ENCODE assay signal across 9 mouse cellular contexts in genomic region chr17:74431481-74431880, GRCm38 (mm10). TPM values are rescaled to one million over a fixed set of nuclear protein-coding genes. Genes with fewer than 3 reads are reported as not detected.
DNase-seq lines count a peak whose midpoint lies in the region; ATAC-seq lines count a peak whose summit lies in the region.
"Had no signal": no experiment of that assay in that cellular context is flagged by ENCODE, and none has a peak within 500 bp of the region (broad histone marks: within the 10 kb centered on the region; RNA-seq: fewer than 3 reads in every experiment).

No protein-coding gene starts in this region.

- H3K27ac ChIP-seq in midbrain, embryonic 14.5 days (replicated peaks; ENCODE audit: low read depth, low read length), result no peak overlapping the region
- no peak overlapping the region for H3K27ac ChIP-seq in midbrain, embryonic 16.5 days (ENCODE audit: low read length)

- no peaks in the 10 kb centered on the region for H3K27me3 ChIP-seq in midbrain, embryonic 14.5 days (ENCODE audit: control insufficient read depth, insufficient read depth, low read length)
- H3K27me3 ChIP-seq in midbrain, embryonic 16.5 days (ENCODE audit: control insufficient read depth, insufficient read depth, low read depth, low read length), result no peaks in the 10 kb centered on the region

- no peak overlapping the region for H3K4me2 ChIP-seq in midbrain, embryonic 14.5 days (ENCODE audit: low read length)
- no peak overlapping the region for H3K4me2 ChIP-seq in midbrain, embryonic 16.5 days (ENCODE audit: low read length)

- no peaks in the 10 kb centered on the region for H3K9me3 ChIP-seq in midbrain, embryonic 14.5 days (ENCODE audit: control insufficient read depth, low read length)
- H3K9me3 ChIP-seq in midbrain, embryonic 16.5 days (replicated peaks; ENCODE audit: control insufficient read depth, low read length, poor library complexity, severe bottlenecking), result no peaks in the 10 kb centered on the region

- peak; percentile 6 to 19 for DNase-seq in cerebellum, postnatal 10 days
- no peak for DNase-seq in cerebellum, adult 8-10 months
- DNase-seq in midbrain, embryonic 14.5 days, result peak; percentile 14
- peak; percentile 31 for DNase-seq in heart, postnatal 4 days
- DNase-seq in retina, postnatal 1 day, result peak; percentile 50
- no peak for DNase-seq in frontal cortex, adult 2 months (ENCODE audit: extremely low spot score in 1 of 2, low spot score in 1 of 2)
- DNase-seq in right cerebral cortex, postnatal 4 days, result no peak

- H3K9ac ChIP-seq in midbrain, embryonic 14.5 days (replicated peaks; ENCODE audit: low read length), result no peak overlapping the region
- no peak overlapping the region for H3K9ac ChIP-seq in midbrain, embryonic 16.5 days (ENCODE audit: low read depth, low read length)

- peaks cover 11% of the 10 kb centered on the region for H3K36me3 ChIP-seq in midbrain, embryonic 14.5 days (ENCODE audit: control insufficient read depth, insufficient read depth, low read length)
- peaks cover 4% of the 10 kb centered on the region; the same call in 1 of the 2 replicates for H3K36me3 ChIP-seq in midbrain, embryonic 16.5 days (ENCODE audit: control insufficient read depth, insufficient read depth, low read length)

- WGBS in midbrain, embryonic 14.5 days, result 70% methylated on average over 13 of the region's 13 CpGs
- 74% methylated on average over 13 of the region's 13 CpGs for WGBS in midbrain, embryonic 16.5 days

- ATAC-seq in midbrain, embryonic 14.5 days (ENCODE audit: low FRiP score, low TSS enrichment), result no peak
- no peak for ATAC-seq in midbrain, embryonic 16.5 days

- no peak overlapping the region for H3K4me3 ChIP-seq in midbrain, embryonic 14.5 days (replicated peaks; ENCODE audit: low read depth, low read length)
- H3K4me3 ChIP-seq in midbrain, embryonic 16.5 days (ENCODE audit: low read depth, low read length), result no peak overlapping the region
- H3K4me3 ChIP-seq: erythroblast, embryonic 14.5 days had no signal

- no peaks in the 10 kb centered on the region for H3K4me1 ChIP-seq in midbrain, embryonic 14.5 days (ENCODE audit: control insufficient read depth, insufficient read depth, low read length)
- no peaks in the 10 kb centered on the region for H3K4me1 ChIP-seq in midbrain, embryonic 16.5 days (ENCODE audit: control insufficient read depth, insufficient read depth, low read length)

RNA-seq across cellular contexts. Expression of gene Nlrc4, which starts 27.5 kb away (rescaled TPM):
- 0.28 and 0.34 TPM in 2 replicates for polyA plus RNA-seq in midbrain, embryonic 14.5 days (2014; fragmentation: Nextera tagmentation; extraction: Ambion mirVana)
- polyA plus RNA-seq in midbrain, embryonic 16.5 days (2015; fragmentation: Nextera tagmentation; extraction: Ambion mirVana), result 0.27 and 0.33 TPM in 2 replicates
- total RNA-seq in heart, postnatal 4 days (2021), result under 1 TPM; 0.11 to 0.19 TPM
- 0.08 and 0.18 TPM in 2 replicates for polyA plus RNA-seq in frontal cortex, adult 2 months (2012; rRNA removed)
- polyA plus RNA-seq: erythroblast, embryonic 14.5 days had no signal

RNA-seq across cellular contexts. Expression of gene Slc30a6, which starts 36.1 kb away (rescaled TPM):
- polyA plus RNA-seq in midbrain, embryonic 14.5 days (2014; fragmentation: Nextera tagmentation; extraction: Ambion mirVana), result 28.4 and 34.6 TPM in 2 replicates
- polyA plus RNA-seq in midbrain, embryonic 16.5 days (2015; fragmentation: Nextera tagmentation; extraction: Ambion mirVana), result 30.4 and 30.9 TPM in 2 replicates
- total RNA-seq in heart, postnatal 4 days (2021), result 10 to 100 TPM; 11.5 to 12.0 TPM
- polyA plus RNA-seq in frontal cortex, adult 2 months (2012; rRNA removed), result 21.7 and 23.5 TPM in 2 replicates

RNA-seq across cellular contexts. Expression of gene Yipf4, which starts 57.8 kb away (rescaled TPM):
- polyA plus RNA-seq in midbrain, embryonic 14.5 days (2014; fragmentation: Nextera tagmentation; extraction: Ambion mirVana), result 57.8 and 65.4 TPM in 2 replicates
- 45.8 and 53.0 TPM in 2 replicates for polyA plus RNA-seq in midbrain, embryonic 16.5 days (2015; fragmentation: Nextera tagmentation; extraction: Ambion mirVana)
- total RNA-seq in heart, postnatal 4 days (2021), result 10 to 100 TPM; 59.7 to 60.5 TPM
- polyA plus RNA-seq in frontal cortex, adult 2 months (2012; rRNA removed), result 38.6 and 41.4 TPM in 2 replicates

Comparison
In these comparisons a context has a peak if more than half of its experiments do, and no peak if none do; other contexts are left out.
1. DNase-seq: peak in cerebellum, postnatal 10 days (2 of 2), midbrain, embryonic 14.5 days (single experiment), heart, postnatal 4 days (single experiment) and retina, postnatal 1 day (single experiment); none in cerebellum, adult 8-10 months (single experiment), frontal cortex, adult 2 months (0 of 2) and right cerebral cortex, postnatal 4 days (single experiment).